Mouse (Mus musculus): Measurements from ENCODE around the gene Usp30. TPM values are rescaled to one million over a fixed set of nuclear protein-coding genes. Genes with fewer than 3 reads are reported as not detected.

The Usp30 gene
- total and polyA plus RNA-seq, 3 experiments: 12.8 to 21.1 TPM; not detected in 1

GRCm38 (mm10) chr5:114161424-114161823 is 96.2 kb downstream of the Usp30 start:
- no peaks in the 10 kb centered on the region for H3K27me3 ChIP-seq (ENCODE audit: control insufficient read depth in 1 of 2, insufficient read depth in 2 of 2, low read length in 2 of 2)
- H3K79me2 ChIP-seq (ENCODE audit: control insufficient read depth, insufficient read depth, low read length, poor library complexity): no peaks in the 10 kb centered on the region
- TF ChIP-seq ZKSCAN1 (IDR thresholded peaks at IDR 0.05; ENCODE audit: low read depth, low read length) (no peak), MAZ (IDR thresholded peaks at IDR 0.05; ENCODE audit: low read depth, low read length) (no peak), UBTF (IDR thresholded peaks at IDR 0.05; ENCODE audit: borderline replicate concordance, insufficient read depth, low read depth, low read length) (no peak), POLR2AphosphoS5 (IDR thresholded peaks at IDR 0.05; ENCODE audit: borderline replicate concordance, low read depth, low read length) (no peak), RCOR1 (IDR thresholded peaks at IDR 0.05; ENCODE audit: low read depth, low read length) (no peak), GABPA (IDR thresholded peaks at IDR 0.05; ENCODE audit: low read depth, low read length) (no peak), USF2 (IDR thresholded peaks at IDR 0.05; ENCODE audit: borderline replicate concordance in 1 of 2, insufficient read depth in 1 of 2, low read depth in 1 of 2, low read length in 2 of 2) (no peak), E2F4 (IDR thresholded peaks at IDR 0.05; ENCODE audit: borderline replicate concordance, low read depth, low read length) (no peak), KAT2A (conservative IDR thresholded peaks at IDR 0.05; ENCODE audit: low read depth, low read length) (no peak), MAFK (IDR thresholded peaks at IDR 0.05; ENCODE audit: borderline replicate concordance, low read depth, low read length) (no peak), MEF2A (IDR thresholded peaks at IDR 0.05; ENCODE audit: extremely low read depth, insufficient replicate concordance, low read depth, low read length, poor library complexity, severe bottlenecking) (no peak), RAD21 (IDR thresholded peaks at IDR 0.05; ENCODE audit: low read depth, low read length) (no peak), MYC (IDR thresholded peaks at IDR 0.05; ENCODE audit: low read depth, low read length) (no peak), SIN3A (IDR thresholded peaks at IDR 0.05; ENCODE audit: low read length) (no peak)
- H3K36me3 ChIP-seq (ENCODE audit: control insufficient read depth in 1 of 2, insufficient read depth in 2 of 2, low read length in 2 of 2): peaks cover 0 to 5% of the 10 kb centered on the region in 2 experiments; a peak in 2 of 4 replicates
- H3K27ac ChIP-seq (ENCODE audit: control insufficient read depth, low read depth, low read length): no peak overlapping the region
- H3K9ac ChIP-seq (ENCODE audit: control insufficient read depth, low read depth, low read length, poor library complexity, severe bottlenecking): no peak overlapping the region
- H3K4me1 ChIP-seq (ENCODE audit: control insufficient read depth in 1 of 2, insufficient read depth in 2 of 2, low read length in 2 of 2): peaks cover 2 to 9% of the 10 kb centered on the region in 2 experiments
- DNase-seq (ENCODE audit: low read depth, low spot score): no peak
- H3K4me3 ChIP-seq (ENCODE audit: control insufficient read depth in 1 of 2, insufficient read depth in 1 of 2, low read depth in 2 of 2, low read length in 2 of 2): no peak overlapping the region
- H3K9me3 ChIP-seq (replicated peaks; ENCODE audit: insufficient read depth, low read length): no peaks in the 10 kb centered on the region

- TF ChIP-seq CTCF (IDR thresholded peaks at IDR 0.05 in 2 of 3, conservative IDR thresholded peaks at IDR 0.05 in 1 of 3; ENCODE audit: control insufficient read depth in 1 of 3, insufficient read depth in 1 of 3, low read depth in 2 of 3, low read length in 3 of 3, poor library complexity in 1 of 3, severe bottlenecking in 1 of 3): peak in 2 of 3 experiments; percentile 20 to 39; a peak in 2 of 6 replicates
- TF ChIP-seq USF1 (IDR thresholded peaks at IDR 0.05; ENCODE audit: low read depth, low read length): no peak
- peak in 1 of 2 experiments; percentile 55; a peak in 2 of 4 replicates for TF ChIP-seq POLR2A (IDR thresholded peaks at IDR 0.05; ENCODE audit: control insufficient read depth in 1 of 2, insufficient read depth in 1 of 2, low read depth in 1 of 2, low read length in 2 of 2, poor library complexity in 1 of 2)
- no peak for TF ChIP-seq ZKSCAN1 (IDR thresholded peaks at IDR 0.05; ENCODE audit: low read depth, low read length)
- TF ChIP-seq SMC3 (IDR thresholded peaks at IDR 0.05; ENCODE audit: low read depth, low read length): 0 out of 2 replicates have a peak, but pooled peaks have one; percentile 7
- TF ChIP-seq MAFK (IDR thresholded peaks at IDR 0.05; ENCODE audit: borderline replicate concordance, low read depth, low read length): no peak
- TF ChIP-seq MYC (IDR thresholded peaks at IDR 0.05; ENCODE audit: low read depth, low read length): no peak
- TF ChIP-seq MYB (IDR thresholded peaks at IDR 0.05; ENCODE audit: low read depth, low read length): no peak
- H3K27me3 ChIP-seq (ENCODE audit: control insufficient read depth in 1 of 2, insufficient read depth in 2 of 2, low read length in 2 of 2): no peaks in the 10 kb centered on the region
- H3K9me3 ChIP-seq (replicated peaks; ENCODE audit: insufficient read depth, low read length): no peaks in the 10 kb centered on the region
- peak; percentile 83 for DNase-seq (ENCODE audit: low read depth, low spot score)
- H3K9ac ChIP-seq (ENCODE audit: control insufficient read depth, low read depth, low read length, poor library complexity, severe bottlenecking): peak overlapping the region; percentile 37
- peak overlapping the region; percentile 49 to 52 for H3K4me3 ChIP-seq (ENCODE audit: control insufficient read depth in 1 of 2, insufficient read depth in 1 of 2, low read depth in 2 of 2, low read length in 2 of 2)
- peaks cover 2 to 9% of the 10 kb centered on the region in 2 experiments for H3K4me1 ChIP-seq (ENCODE audit: control insufficient read depth in 1 of 2, insufficient read depth in 2 of 2, low read length in 2 of 2)
- H3K79me2 ChIP-seq (ENCODE audit: control insufficient read depth, insufficient read depth, low read length, poor library complexity): no peaks in the 10 kb centered on the region
- H3K36me3 ChIP-seq (ENCODE audit: control insufficient read depth in 1 of 2, insufficient read depth in 2 of 2, low read length in 2 of 2): peaks cover 0 to 5% of the 10 kb centered on the region in 2 experiments; a peak in 2 of 4 replicates
- H3K27ac ChIP-seq (ENCODE audit: control insufficient read depth, low read depth, low read length): peak overlapping the region; percentile 5; the same call in 1 of the 2 replicates
Measured at GRCm38 (mm10) chr5:114162106-114162815, 97.0 kb downstream of the Usp30 start.

Data from MEL (cell line).